Mouse (Mus musculus) lung, postnatal 0 days (tissue): ENCODE measurements around the gene Mroh2a.

Source experiments
- CTCF ChIP-seq: IDR thresholded peaks from 2 replicates; pipeline ENCODE4 v1.5.1; 2016; ENCODE audit warnings: antibody characterized with exemption, mild to moderate bottlenecking
- EP300 ChIP-seq: IDR thresholded peaks from 2 replicates; pipeline ENCODE4 v1.6.1; 2016; ENCODE audit warnings: antibody characterized with exemption, mild to moderate bottlenecking, control low read depth

- TF ChIP-seq CTCF (no peak), EP300 (no peak)
Measured at GRCm38 (mm10) chr1:88258361-88258760, 31.6 kb downstream of the Mroh2a start.
